Mouse (Mus musculus) liver, embryonic 15.5 days (tissue): ENCODE results near the gene Gp1bb. TPM values are rescaled to one million over a fixed set of nuclear protein-coding genes. Genes with fewer than 3 reads are reported as not detected.

ENCODE experiments used
- ATAC-seq: fragments of 200-750 bp; cut with Nextera tagmentation; 2 replicates; pipeline ENCODE4 v1.8.0; 2017; ENCODE audit warnings: moderate number of reproducible peaks, mild to moderate bottlenecking, moderate library complexity; ENCODE audit not compliant: insufficient read depth
- H3K27ac ChIP-seq: fragments of 300-500 bp; sonication (generic); replicated peaks from 2 replicates; pipeline ENCODE4 v1.5.1; 2015; ENCODE audit warnings: mild to moderate bottlenecking, inconsistent platforms
- H3K27me3 ChIP-seq: fragments of 300-500 bp; sonication (generic); 2 replicates; pipeline ENCODE4 v1.6.1; 2015; ENCODE audit warnings: mild to moderate bottlenecking, inconsistent platforms
- H3K36me3 ChIP-seq: fragments of 300-500 bp; sonication (generic); replicated peaks from 2 replicates; pipeline ENCODE4 v1.6.1; 2015; ENCODE audit warnings: moderate library complexity, mild to moderate bottlenecking, inconsistent platforms
- H3K4me1 ChIP-seq: fragments of 300-500 bp; sonication (generic); replicated peaks from 2 replicates; pipeline ENCODE4 v1.6.1; 2015; ENCODE audit warnings: inconsistent platforms
- H3K4me2 ChIP-seq: fragments of 300-500 bp; sonication (generic); 2 replicates; pipeline ENCODE4 v1.6.1; 2015; ENCODE audit warnings: moderate library complexity, mild to moderate bottlenecking, inconsistent platforms
- H3K4me3 ChIP-seq: fragments of 300-500 bp; sonication (generic); replicated peaks from 2 replicates; pipeline ENCODE4 v1.5.1; 2015; ENCODE audit warnings: mild to moderate bottlenecking, inconsistent platforms
- H3K9ac ChIP-seq: fragments of 300-500 bp; sonication (generic); 2 replicates; pipeline ENCODE4 v1.6.1; 2015; ENCODE audit warnings: moderate library complexity, mild to moderate bottlenecking, inconsistent platforms
- H3K9me3 ChIP-seq: fragments of 300-500 bp; sonication (generic); replicated peaks from 2 replicates; pipeline ENCODE4 v1.6.1; 2016; ENCODE audit warnings: inconsistent platforms
- WGBS: fragments of 180-500 bp; shearing (Covaris S2); methylation state at CpG from one replicate; pipeline ENCODE4 v1.1.7; 2015; ENCODE audit warnings: mixed read lengths; ENCODE audit not compliant: insufficient replicate concordance; 5-methylcytosine and 5-hydroxymethylcytosine counted together
- polyA plus RNA-seq: library from polyadenylated mRNA; unstranded; fragments of >200 nt; fragmentation: Nextera tagmentation; extraction: Ambion mirVana; gene quantifications from 2 replicates; pipeline ENCODE4 v1.2.1, GENCODE M21; 2015

Gp1bb gene
- polyA plus RNA-seq, 1 experiment from 2014 or later = 19.6 TPM

DNA sequence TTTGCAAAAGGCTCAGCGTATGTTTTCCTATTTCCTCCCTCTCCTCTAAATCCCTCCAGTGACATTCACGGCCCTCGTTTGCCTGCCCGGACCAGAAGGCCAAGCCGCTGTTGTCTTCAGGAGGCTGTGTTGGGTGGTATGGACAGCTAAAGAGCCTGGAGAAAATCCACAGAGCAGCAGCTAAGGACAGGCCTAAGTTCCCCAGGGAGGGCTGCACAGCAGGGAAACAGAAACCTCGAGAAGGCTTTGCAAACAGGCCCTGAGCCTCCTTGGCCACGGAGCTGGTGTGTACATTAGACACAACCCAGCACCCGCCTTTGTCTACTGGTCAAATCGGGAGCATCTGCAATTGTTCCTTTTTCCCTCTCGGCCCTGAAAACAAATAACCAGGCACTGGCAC, 36.5 kb downstream of the Gp1bb start:
- Histone ChIP-seq H3K36me3 (no peaks in the 10 kb centered on the region), H3K27ac (no peak overlapping the region), H3K9ac (no peak overlapping the region), H3K9me3 (no peaks in the 10 kb centered on the region), H3K4me1 (peaks cover 33% of the 10 kb centered on the region), H3K4me3 (no peak overlapping the region), H3K27me3 (peaks cover 100% of the 10 kb centered on the region), H3K4me2 (no peak overlapping the region)
- 19% methylated on average over 10 of the region's 10 CpGs for WGBS
- no peak for ATAC-seq

DNA sequence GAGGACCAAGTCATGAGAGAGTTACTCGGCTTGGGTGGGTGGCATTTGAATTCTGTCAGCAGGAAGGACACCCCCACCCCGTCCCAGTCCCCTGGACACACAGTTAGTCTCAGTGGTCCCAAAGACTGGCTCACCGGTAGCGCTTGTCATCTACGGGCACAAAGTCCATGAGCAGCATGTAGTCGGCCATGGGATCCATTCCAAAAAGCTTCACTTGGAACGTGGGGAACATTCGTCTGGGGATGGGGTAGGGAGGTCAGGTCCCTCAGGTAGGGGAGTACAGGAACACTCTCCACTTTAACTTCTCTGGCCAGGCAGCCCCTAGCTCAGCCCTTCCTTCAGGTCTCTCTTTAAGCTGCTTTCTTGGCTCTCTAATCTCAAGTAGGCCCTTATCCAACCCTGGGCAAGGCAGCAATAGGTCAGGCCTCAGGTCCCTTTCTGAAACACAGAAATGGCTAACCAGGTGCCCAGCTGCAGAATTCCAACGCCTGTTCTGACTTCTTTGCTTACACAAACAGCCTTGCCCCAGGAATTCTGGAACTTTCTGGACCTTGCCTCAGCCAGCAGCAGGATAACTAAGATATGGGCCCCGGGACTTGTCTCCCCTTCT, 37.2 kb downstream of the Gp1bb start:
- peaks cover 100% of the 10 kb centered on the region for H3K27me3 ChIP-seq

DNA sequence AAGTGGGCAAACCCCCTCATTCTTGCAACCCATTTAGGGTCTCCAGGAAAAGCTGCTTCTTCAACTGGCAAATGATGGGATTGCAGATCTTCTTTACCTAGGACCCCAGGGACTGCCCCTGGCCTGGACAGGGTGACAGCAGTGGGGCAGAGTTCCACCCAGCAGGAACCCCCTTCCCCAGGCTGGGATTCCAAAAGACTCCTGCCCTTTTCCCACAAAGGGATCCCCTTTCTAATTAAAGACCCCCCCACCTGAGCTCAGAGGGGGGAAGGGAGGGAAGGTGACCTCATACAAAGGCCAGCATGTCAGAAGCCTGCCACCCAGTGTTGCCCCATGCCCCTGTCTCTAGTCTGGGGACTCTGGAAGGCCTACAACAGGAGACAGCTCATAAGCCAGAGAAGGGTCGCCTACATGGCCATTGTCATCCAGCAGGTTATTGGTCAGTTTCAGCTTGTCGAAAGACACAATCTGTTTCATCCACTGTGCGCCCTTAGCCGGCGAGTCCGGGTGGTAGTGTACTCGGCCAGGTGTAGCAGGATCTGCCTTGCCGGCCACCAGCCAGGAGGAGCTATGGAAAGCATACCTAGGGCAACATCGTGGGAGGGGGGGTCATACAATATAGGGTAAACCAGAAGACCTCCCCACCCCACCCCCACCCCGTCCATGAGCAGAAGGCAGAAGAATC, 38.4 kb downstream of the Gp1bb start:
- no peak for ATAC-seq

More for the DNA sequence above, 37.2 kb downstream of the Gp1bb start:
- no peaks in the 10 kb centered on the region for H3K36me3 ChIP-seq
- no peak overlapping the region for H3K4me2 ChIP-seq
- H3K4me1 ChIP-seq = peaks cover 29% of the 10 kb centered on the region
- H3K9me3 ChIP-seq = no peaks in the 10 kb centered on the region
- no peak overlapping the region for H3K9ac ChIP-seq
- H3K27ac ChIP-seq = no peak overlapping the region
- ATAC-seq = no peak
- no peak overlapping the region for H3K4me3 ChIP-seq
- WGBS = 38% methylated on average over 10 of the region's 10 CpGs

DNA sequence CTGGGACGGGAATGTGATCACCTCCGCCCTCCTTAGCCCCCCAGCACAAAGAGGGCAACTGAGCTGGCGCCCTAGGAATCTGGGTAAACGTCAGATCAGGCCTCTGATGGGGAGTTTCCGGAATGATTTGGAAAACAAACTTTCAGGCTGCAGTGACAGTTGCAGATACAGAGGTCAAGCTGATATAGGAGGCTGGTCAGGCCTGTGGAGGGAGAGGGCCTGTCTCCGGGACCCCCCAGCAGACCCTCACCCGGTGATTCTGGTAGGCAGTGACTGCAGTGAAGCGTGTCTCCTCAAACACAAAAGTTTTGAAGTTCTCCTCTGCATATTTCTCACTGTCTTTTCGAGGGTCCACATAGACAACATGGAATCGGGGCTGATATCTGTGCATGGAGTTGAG, 39.0 kb downstream of the Gp1bb start:
- no peaks in the 10 kb centered on the region for H3K36me3 ChIP-seq
- H3K27ac ChIP-seq = no peak overlapping the region
- H3K4me2 ChIP-seq = no peak overlapping the region
- WGBS = 20% methylated on average over 10 of the region's 10 CpGs
- H3K9ac ChIP-seq = no peak overlapping the region
- no peak for ATAC-seq
- peaks cover 97% of the 10 kb centered on the region for H3K27me3 ChIP-seq
- no peaks in the 10 kb centered on the region for H3K9me3 ChIP-seq
- H3K4me3 ChIP-seq = no peak overlapping the region
- peaks cover 27% of the 10 kb centered on the region for H3K4me1 ChIP-seq

More for the DNA sequence above, 38.4 kb downstream of the Gp1bb start:
- H3K36me3 ChIP-seq = no peaks in the 10 kb centered on the region
- no peak overlapping the region for H3K4me3 ChIP-seq
- H3K9ac ChIP-seq = no peak overlapping the region
- H3K4me1 ChIP-seq = peaks cover 27% of the 10 kb centered on the region
- no peaks in the 10 kb centered on the region for H3K9me3 ChIP-seq
- H3K4me2 ChIP-seq = no peak overlapping the region
- H3K27me3 ChIP-seq = peaks cover 97% of the 10 kb centered on the region
- no peak overlapping the region for H3K27ac ChIP-seq
- 30% methylated on average over 10 of the region's 10 CpGs for WGBS

DNA sequence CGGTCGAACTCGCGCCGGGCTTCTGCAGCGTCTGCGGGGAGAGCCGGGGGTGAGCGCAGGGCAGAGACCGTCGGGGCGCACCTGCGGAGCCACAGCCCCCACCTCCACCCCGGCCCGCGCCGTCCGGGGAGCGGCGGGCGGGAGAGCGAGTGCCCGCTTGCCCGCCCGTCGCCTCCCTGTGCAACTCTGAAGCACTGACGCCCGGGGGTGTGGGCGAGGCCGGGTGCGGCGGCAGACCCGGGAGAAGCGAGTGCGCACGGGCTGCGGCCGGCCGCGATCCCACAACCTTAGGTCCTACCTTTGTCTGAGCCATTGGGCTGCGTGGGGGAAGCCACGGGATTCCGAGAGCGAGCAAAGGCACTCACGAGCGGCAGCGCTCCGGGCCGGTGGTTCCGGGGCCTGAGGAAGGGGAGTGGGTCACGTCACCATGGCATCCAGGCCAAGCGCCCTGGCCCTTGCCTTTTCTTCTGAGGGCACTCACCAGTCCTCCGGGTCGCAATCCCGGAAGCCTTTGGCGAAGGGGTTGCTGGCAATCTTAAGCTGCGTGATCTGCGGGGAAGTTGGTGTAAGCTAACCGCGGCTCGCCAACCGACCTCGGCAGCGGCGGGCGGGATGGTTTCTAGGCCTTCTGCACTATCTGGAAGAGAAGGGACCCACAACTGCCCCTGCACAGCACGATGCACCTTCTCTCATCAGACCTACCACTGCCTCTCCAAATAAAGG, 39.6 kb downstream of the Gp1bb start:
- H3K4me1 ChIP-seq = peaks cover 21% of the 10 kb centered on the region
- no peaks in the 10 kb centered on the region for H3K9me3 ChIP-seq
- peaks cover 97% of the 10 kb centered on the region for H3K27me3 ChIP-seq
- WGBS = 2% methylated on average over 67 of the region's 67 CpGs
- no peak for ATAC-seq
- peak overlapping the region; percentile 53 for H3K4me2 ChIP-seq
- H3K27ac ChIP-seq = no peak overlapping the region
- no peaks in the 10 kb centered on the region for H3K36me3 ChIP-seq
- no peak overlapping the region for H3K9ac ChIP-seq
- peak overlapping the region; percentile 32; the same call in 1 of the 2 replicates for H3K4me3 ChIP-seq

DNA sequence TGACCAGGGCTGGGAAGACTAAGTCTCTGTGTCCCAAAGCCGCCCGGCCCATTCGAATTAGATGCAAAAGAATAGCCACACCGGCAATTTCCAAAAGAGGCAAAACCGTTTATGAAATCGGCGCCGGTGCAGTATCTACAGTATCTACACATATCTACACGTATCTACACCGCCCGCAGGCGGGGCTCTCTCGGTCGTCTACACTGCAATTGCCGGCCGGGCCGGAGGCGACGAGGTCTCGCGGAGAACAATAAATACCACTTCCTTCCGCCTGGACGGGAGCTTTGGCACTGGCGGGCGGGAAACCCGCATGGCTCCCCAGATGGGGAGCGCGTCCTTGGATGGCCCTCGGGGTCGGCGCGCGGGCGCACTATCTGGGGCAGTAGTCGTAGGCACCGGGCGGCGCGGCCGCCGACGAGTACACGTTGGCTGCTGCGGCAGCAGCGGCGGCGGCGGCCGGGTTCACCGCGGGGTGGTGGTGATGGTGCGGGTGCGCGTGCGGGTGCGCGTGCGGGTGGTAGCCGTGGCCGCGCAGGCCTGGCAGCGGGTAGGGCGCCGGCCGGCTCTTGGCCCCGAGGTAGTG, 40.5 kb downstream of the Gp1bb start:
- Histone ChIP-seq H3K9ac (no peak overlapping the region), H3K4me3 (peak overlapping the region; percentile 32), H3K9me3 (no peaks in the 10 kb centered on the region), H3K36me3 (no peaks in the 10 kb centered on the region), H3K4me2 (peak overlapping the region; percentile 53), H3K27me3 (peaks cover 97% of the 10 kb centered on the region), H3K27ac (no peak overlapping the region), H3K4me1 (peaks cover 20% of the 10 kb centered on the region)
- WGBS = under 1% methylated on average over 64 of the region's 66 CpGs
- no peak for ATAC-seq

DNA sequence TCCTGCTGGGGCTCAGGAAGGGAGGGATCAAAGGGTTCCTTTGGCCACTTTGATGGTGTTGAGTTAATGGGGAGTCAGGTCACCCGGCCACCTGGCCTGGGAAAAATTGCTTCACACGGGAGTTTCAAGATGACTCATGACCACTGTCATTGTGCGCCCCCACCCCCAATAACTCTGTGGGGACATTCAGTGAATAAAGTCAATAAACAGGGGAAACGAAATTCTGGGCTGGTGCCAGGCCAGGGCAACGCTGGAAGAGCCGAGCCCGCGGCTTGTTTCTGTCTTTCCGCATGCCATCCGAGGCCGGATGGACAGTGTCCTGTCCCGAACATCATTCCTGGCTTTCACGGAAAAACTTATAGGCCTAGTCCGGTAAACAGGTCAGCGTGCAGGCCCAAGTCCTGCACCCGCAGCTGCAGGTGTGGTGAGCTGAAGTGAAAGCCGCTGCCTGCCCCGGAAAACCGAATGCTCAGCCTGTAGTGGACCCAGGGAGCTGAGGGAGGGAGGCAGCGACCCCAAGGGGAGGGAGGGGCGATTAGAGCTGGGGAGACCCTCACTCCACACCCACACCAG, 41.1 kb downstream of the Gp1bb start:
- no peak for ATAC-seq
- WGBS = 6% methylated on average over 21 of the region's 21 CpGs
- H3K27me3 ChIP-seq = peaks cover 94% of the 10 kb centered on the region
- no peak overlapping the region for H3K27ac ChIP-seq
- peak overlapping the region; percentile 32; the same call in 1 of the 2 replicates for H3K4me3 ChIP-seq
- H3K4me1 ChIP-seq = peaks cover 14% of the 10 kb centered on the region
- no peak overlapping the region for H3K9ac ChIP-seq
- no peaks in the 10 kb centered on the region for H3K9me3 ChIP-seq
- H3K36me3 ChIP-seq = no peaks in the 10 kb centered on the region
- H3K4me2 ChIP-seq = peak overlapping the region; percentile 53

DNA sequence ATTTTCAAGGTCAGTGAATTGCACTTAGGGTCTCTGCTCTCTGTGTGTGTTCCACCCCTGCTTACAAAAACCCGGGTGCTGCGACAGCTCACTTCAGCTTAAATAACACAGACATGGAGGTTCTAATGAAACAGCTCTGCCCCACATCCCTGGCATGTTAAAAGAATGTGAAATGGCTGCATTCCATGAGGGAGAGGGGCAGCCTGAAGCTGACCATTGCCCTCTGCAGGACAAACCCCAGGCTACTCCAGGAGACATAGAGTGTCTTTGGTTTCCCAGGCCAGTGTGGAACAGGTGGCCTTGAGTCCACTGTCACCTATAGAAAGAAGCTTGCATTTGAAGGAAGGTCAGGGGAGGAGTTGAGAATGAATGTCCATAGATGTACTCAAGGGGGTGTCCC, 41.8 kb downstream of the Gp1bb start:
- H3K4me3 ChIP-seq = no peak overlapping the region
- no peak overlapping the region for H3K9ac ChIP-seq
- WGBS = 39% methylated on average over 2 of the region's 2 CpGs
- no peak for ATAC-seq
- no peak overlapping the region for H3K4me2 ChIP-seq
- no peaks in the 10 kb centered on the region for H3K36me3 ChIP-seq
- peaks cover 87% of the 10 kb centered on the region for H3K27me3 ChIP-seq
- H3K4me1 ChIP-seq = peaks cover 12% of the 10 kb centered on the region
- no peak overlapping the region for H3K27ac ChIP-seq
- no peaks in the 10 kb centered on the region for H3K9me3 ChIP-seq

DNA sequence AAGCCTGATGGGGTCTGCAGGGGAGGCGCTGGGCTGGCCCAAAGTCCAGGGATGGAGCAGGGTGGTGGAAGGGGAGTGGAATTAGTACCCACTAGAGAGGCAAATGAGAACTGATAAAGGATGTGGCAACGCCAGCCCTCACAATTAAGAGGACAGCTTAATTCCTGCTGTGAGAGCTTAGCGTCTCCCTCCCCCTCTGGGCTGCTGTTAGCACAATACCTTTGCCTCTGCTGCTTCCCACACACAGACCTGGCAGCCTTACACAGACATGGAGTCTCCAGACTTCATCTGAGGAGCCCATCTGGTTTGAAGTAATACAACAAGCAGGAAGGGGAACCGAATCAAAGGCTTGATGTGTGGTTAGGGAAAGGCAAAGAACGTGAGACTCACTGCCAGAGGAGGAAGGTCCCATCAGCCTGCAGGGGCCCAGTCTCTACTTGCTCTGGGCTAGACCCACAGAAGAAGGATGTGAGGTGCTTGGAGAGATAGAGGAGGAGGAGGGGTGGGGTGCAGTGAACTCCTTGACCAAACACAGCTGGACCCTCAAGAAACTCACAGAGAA, 44.5 kb downstream of the Gp1bb start:
- Histone ChIP-seq H3K4me1 (peaks cover 12% of the 10 kb centered on the region), H3K27me3 (peaks cover 60% of the 10 kb centered on the region), H3K36me3 (no peaks in the 10 kb centered on the region), H3K9me3 (no peaks in the 10 kb centered on the region), H3K4me2 (no peak overlapping the region), H3K27ac (no peak overlapping the region), H3K9ac (no peak overlapping the region), H3K4me3 (no peak overlapping the region)
- no peak for ATAC-seq
- WGBS = 14% methylated on average over 5 of the region's 5 CpGs

DNA sequence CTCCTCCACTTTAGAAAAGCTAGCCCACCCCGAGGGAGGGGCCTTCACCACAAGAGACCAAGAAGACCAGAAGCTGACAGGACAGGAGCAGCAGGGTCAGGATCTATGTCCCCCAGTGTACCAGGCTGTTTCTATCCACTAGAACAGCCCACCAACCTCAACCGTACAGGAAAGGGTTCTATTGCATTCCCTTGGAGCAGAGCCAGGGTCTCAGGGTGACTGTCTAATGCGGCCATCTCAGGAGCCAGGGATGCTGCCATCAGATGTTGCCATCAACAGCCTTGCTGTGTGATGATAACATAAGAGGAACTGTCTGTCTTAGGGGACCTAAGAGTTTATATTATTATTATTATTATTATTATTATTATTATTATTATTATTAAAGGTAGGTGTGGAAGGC, 45.1 kb downstream of the Gp1bb start:
- H3K27me3 ChIP-seq = peaks cover 54% of the 10 kb centered on the region
- H3K36me3 ChIP-seq = no peaks in the 10 kb centered on the region
- H3K4me3 ChIP-seq = no peak overlapping the region
- H3K9ac ChIP-seq = no peak overlapping the region
- H3K27ac ChIP-seq = no peak overlapping the region
- H3K9me3 ChIP-seq = no peaks in the 10 kb centered on the region
- no peak overlapping the region for H3K4me2 ChIP-seq
- peaks cover 11% of the 10 kb centered on the region for H3K4me1 ChIP-seq
- WGBS = 31% methylated on average over 3 of the region's 3 CpGs
- no peak for ATAC-seq
